Mouse (Mus musculus) testis, postnatal 10 days (tissue): Measurements from ENCODE around the gene Ccdc157.

Source experiments
- DNase-seq: peaks from one replicate; pipeline ENCODE4 v3.0.0; 2021; ENCODE audit warnings: low spot score

Ccdc157 gene

GRCm38 (mm10) chr11:4183511-4183910 is 23.4 kb upstream of the Ccdc157 start:
- DNase-seq: no peak

GRCm38 (mm10) chr11:4182061-4182460 is 22.0 kb upstream of the Ccdc157 start:
- no peak for DNase-seq

- DNase-seq: no peak
Observed at GRCm38 (mm10) chr11:4177716-4178115, 17.6 kb upstream of the Ccdc157 start.

- no peak for DNase-seq
Observed at GRCm38 (mm10) chr11:4174586-4174985, 14.5 kb upstream of the Ccdc157 start.

GRCm38 (mm10) chr11:4166467-4167090 is 6.5 kb upstream of the Ccdc157 start:
- no peak for DNase-seq

- DNase-seq: no peak
Observed at GRCm38 (mm10) chr11:4164701-4165100, 4.6 kb upstream of the Ccdc157 start.

GRCm38 (mm10) chr11:4160758-4161480 is 826 bp upstream of the Ccdc157 start:
- DNase-seq: no peak

GRCm38 (mm10) chr11:4158676-4159075 is 1.4 kb downstream of the Ccdc157 start:
- no peak for DNase-seq

GRCm38 (mm10) chr11:4155641-4156040 is 4.5 kb downstream of the Ccdc157 start:
- DNase-seq: no peak

- no peak for DNase-seq
Observed at GRCm38 (mm10) chr11:4153694-4154093, 6.4 kb downstream of the Ccdc157 start.

GRCm38 (mm10) chr11:4149886-4150285 is 10.2 kb downstream of the Ccdc157 start:
- DNase-seq: no peak

GRCm38 (mm10) chr11:4148536-4149156 is 11.4 kb downstream of the Ccdc157 start:
- no peak for DNase-seq

- no peak for DNase-seq
Observed at GRCm38 (mm10) chr11:4148120-4148519, 12.0 kb downstream of the Ccdc157 start.

GRCm38 (mm10) chr11:4147098-4147497 is 13.0 kb downstream of the Ccdc157 start:
- DNase-seq: no peak

GRCm38 (mm10) chr11:4146381-4146780 is 13.7 kb downstream of the Ccdc157 start:
- no peak for DNase-seq

- DNase-seq: no peak
Observed at GRCm38 (mm10) chr11:4143281-4144062, 16.6 kb downstream of the Ccdc157 start.

- no peak for DNase-seq
Observed at GRCm38 (mm10) chr11:4142352-4142751, 17.7 kb downstream of the Ccdc157 start.

- no peak for DNase-seq
Observed at GRCm38 (mm10) chr11:4141505-4141904, 18.6 kb downstream of the Ccdc157 start.

GRCm38 (mm10) chr11:4138964-4139363 is 21.1 kb downstream of the Ccdc157 start:
- DNase-seq: no peak

- peak; percentile 97 for DNase-seq
Observed at GRCm38 (mm10) chr11:4134986-4135935, 24.8 kb downstream of the Ccdc157 start, which contains the start of gene Rnf215. Gene Rnf215 (plus strand): TSS chr11:4135202.

- DNase-seq: no peak
Observed at GRCm38 (mm10) chr11:4134400-4134799, 25.7 kb downstream of the Ccdc157 start.
